Mouse (Mus musculus): ENCODE data around the gene S100a8.

S100a8 gene

DNA sequence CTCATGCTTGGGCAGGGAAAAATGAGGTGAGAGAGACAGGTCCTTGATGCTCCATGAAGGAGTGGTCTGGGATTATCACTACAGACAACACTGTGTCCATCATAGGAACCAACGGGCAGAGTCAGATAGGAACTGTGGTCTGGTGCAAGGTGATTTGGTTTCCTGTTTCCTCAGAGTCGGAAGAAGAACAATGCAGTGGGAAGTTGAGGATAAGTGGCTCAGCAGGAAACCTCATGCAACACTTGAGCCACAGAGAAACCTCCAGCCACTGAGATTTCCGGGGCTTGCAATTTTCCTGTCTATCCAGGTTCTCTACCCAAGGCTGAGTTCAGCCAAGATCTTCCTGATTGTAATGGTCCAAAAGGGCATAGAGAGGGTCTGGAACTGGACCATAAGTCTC, 9.9 kb downstream of the S100a8 start:
- no peak for DNase-seq (ENCODE audit: low read depth, low spot score)

DNA sequence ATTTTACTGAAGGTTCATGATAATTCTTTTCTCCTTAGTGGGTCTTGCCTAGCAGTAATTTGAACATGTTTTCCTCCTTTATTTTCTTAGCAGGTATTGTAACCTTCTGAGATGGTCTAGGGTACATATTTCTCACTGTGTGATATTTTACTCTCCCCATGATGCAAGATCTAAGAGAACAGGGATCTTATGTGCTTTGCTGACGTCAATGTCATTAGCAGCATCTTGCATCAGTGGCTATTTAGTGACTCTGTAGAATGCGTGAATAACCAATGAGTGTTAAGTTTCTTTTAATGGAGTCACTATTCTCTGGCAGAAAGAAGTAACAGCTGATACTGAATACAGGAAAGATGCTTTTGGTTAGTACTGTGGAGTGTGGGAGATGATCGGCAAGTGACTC, 15.2 kb downstream of the S100a8 start:
- DNase-seq (ENCODE audit: low read depth, low spot score), result no peak

GRCm38 (mm10) chr3:90686835-90687234, 18.1 kb downstream of the S100a8 start:
- no peak for DNase-seq (ENCODE audit: low read depth, low spot score)

- DNase-seq (ENCODE audit: low read depth, low spot score), result no peak
These were observed 24.7 kb downstream of the S100a8 start for GRCm38 (mm10) chr3:90693496-90693895.

DNA sequence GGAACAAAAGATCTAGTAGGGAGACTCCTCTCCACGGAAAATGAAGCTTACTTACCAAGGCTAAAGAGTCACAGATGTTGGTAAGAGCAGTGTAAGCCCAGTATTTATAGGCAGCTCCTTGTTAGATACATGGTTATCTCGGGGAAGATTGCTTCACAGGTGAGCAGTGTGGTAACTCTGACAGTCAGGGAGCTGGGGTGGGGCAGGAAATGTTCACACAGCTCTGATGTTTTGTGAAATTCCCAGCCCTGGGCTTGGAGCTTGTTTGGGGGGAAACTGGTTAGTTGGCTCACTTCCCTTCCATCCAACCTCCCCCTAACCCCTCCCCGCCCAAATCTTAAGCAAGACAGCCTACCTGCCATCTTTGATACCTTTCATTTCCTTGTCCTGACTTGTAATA, 26.8 kb downstream of the S100a8 start, which contains the start of gene S100a9:
Gene S100a9 (minus strand): TSS at position 109 of the 400 bp plus-strand sequence.
- no peak for DNase-seq (ENCODE audit: low read depth, low spot score)

DNA sequence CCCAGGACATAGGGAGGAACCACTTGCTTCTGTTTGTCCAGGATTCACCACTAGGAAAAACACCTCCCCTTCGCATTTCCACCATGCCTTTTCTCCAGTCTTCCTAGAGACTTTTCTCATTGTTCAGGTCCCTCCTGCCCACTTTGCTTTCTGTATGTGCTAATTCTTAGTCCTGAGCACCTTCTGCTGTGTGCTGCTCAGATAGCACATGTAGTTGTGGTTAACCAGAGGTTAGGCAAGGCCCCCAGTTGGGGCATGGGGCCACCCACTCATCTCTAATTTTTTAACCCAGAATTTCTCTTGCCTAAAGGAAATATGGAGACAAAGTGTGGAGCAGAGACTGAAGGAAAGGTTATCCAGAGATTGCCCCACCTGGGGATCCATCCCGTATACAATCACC, 33.5 kb downstream of the S100a8 start:
- no peak for DNase-seq (ENCODE audit: low read depth, low spot score)

- peak; percentile 31 for DNase-seq (ENCODE audit: low read depth, low spot score)
These were observed 39.9 kb downstream of the S100a8 start for GRCm38 (mm10) chr3:90708523-90709202.

DNA sequence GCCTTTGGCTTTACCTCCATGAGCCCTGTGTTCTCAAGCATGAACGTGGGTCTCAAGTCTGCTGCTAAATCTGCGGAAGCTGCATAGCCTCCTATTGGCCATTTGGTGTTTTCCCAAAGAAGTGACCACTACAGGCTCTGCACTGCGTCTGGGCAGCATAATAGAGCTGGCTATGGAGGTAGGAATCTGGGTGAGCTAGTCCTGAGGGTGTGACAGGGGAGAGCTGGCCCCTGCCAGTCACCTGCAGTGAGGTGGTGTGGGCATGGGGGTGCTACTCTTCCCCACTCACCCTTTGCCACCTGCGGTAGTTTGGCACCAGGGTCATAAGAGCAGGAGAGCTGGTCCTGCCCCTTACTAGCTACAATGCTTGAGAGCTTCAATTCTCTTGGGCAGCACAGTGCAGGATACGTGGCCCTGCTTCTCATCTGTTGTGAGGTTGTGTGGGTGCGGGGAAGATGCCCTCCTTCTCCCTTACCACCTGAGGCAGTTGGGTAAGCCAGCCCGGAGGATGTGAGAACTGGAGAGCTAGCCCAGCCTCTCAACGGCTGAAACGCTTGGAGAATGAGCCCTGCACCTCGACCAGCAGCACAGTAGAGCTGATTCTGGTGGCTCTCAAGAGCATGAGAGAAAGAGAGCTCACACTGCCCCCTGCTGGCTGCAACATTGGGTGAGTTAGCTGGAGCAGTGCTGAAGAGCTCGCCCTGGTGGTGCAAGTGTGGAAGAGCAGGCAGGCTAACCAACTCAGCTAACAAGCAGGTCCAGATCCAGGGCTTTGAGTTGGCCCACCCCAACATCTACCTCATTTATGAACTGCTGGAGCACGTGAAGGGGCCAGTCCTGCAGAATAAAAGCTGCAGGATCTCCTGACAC, 41.0 kb downstream of the S100a8 start:
- peak; percentile 84 for DNase-seq (ENCODE audit: low read depth, low spot score)
